Mouse (Mus musculus) embryonic facial prominence, embryonic 12.5 days (tissue): Measurements from ENCODE around the gene Rftn2. TPM values are rescaled to one million over a fixed set of nuclear protein-coding genes. Genes with fewer than 3 reads are reported as not detected.

Experiments
- ATAC-seq: fragments of 200-750 bp; cut with Nextera tagmentation; 2 replicates; pipeline ENCODE4 v1.8.0; 2017; ENCODE audit not compliant: insufficient number of reproducible peaks, insufficient read depth, low FRiP score, low TSS enrichment
- H3K27ac ChIP-seq: fragments of 300-500 bp; sonication (generic); 2 replicates; pipeline ENCODE4 v1.5.1; 2016; ENCODE audit warnings: mild to moderate bottlenecking
- H3K27me3 ChIP-seq: fragments of 300-500 bp; sonication (generic); 2 replicates; pipeline ENCODE4 v1.6.1; 2016; ENCODE audit warnings: mild to moderate bottlenecking, moderate library complexity
- H3K36me3 ChIP-seq: fragments of 300-500 bp; sonication (generic); 2 replicates; pipeline ENCODE4 v1.6.1; 2016; ENCODE audit warnings: mild to moderate bottlenecking
- H3K4me1 ChIP-seq: fragments of 300-500 bp; sonication (generic); 2 replicates; pipeline ENCODE4 v1.6.1; 2016
- H3K4me2 ChIP-seq: fragments of 300-500 bp; sonication (generic); replicated peaks from 2 replicates; pipeline ENCODE4 v1.6.1; 2016; ENCODE audit warnings: mild to moderate bottlenecking, moderate library complexity
- H3K4me3 ChIP-seq: fragments of 300-500 bp; sonication (generic); 2 replicates; pipeline ENCODE4 v1.5.1; 2016; ENCODE audit warnings: mild to moderate bottlenecking
- H3K9ac ChIP-seq: fragments of 300-500 bp; sonication (generic); 2 replicates; pipeline ENCODE4 v1.6.1; 2016; ENCODE audit warnings: mild to moderate bottlenecking, moderate library complexity
- H3K9me3 ChIP-seq: fragments of 300-500 bp; sonication (generic); 2 replicates; pipeline ENCODE4 v1.6.1; 2016; ENCODE audit warnings: mild to moderate bottlenecking, moderate library complexity
- WGBS: fragments of 180-500 bp; shearing (Covaris S2); methylation state at CpG from one replicate; pipeline ENCODE4 v1.1.7; 2016; 5-methylcytosine and 5-hydroxymethylcytosine counted together
- polyA plus RNA-seq: library from polyadenylated mRNA; unstranded; fragments of >200 nt; fragmentation: Nextera tagmentation; extraction: Ambion mirVana; gene quantifications from 2 replicates; pipeline ENCODE4 v1.2.1, GENCODE M21; 2016

Gene Rftn2
- polyA plus RNA-seq, 1 experiment from 2014 or later: 27.9 TPM

- no peaks in the 10 kb centered on the region for H3K4me1 ChIP-seq
- no peak overlapping the region for H3K27ac ChIP-seq
- H3K27me3 ChIP-seq: no peaks in the 10 kb centered on the region
- WGBS: 73% methylated on average over 5 of the region's 5 CpGs
- no peak overlapping the region for H3K4me2 ChIP-seq
- H3K36me3 ChIP-seq: peaks cover 10% of the 10 kb centered on the region; the same call in 1 of the 2 replicates
- no peak overlapping the region for H3K9ac ChIP-seq
- no peaks in the 10 kb centered on the region for H3K9me3 ChIP-seq
- H3K4me3 ChIP-seq: no peak overlapping the region
- no peak for ATAC-seq
These were observed 63.8 kb downstream of the Rftn2 start for GRCm38 (mm10) chr1:55162781-55163180.

- Histone ChIP-seq H3K9ac (no peak overlapping the region), H3K4me3 (no peak overlapping the region), H3K27me3 (no peaks in the 10 kb centered on the region), H3K4me2 (no peak overlapping the region), H3K27ac (no peak overlapping the region), H3K36me3 (peaks cover 19% of the 10 kb centered on the region), H3K4me1 (no peaks in the 10 kb centered on the region), H3K9me3 (no peaks in the 10 kb centered on the region)
- ATAC-seq: no peak
- WGBS: 66% methylated on average over 7 of the region's 7 CpGs
These were observed 64.7 kb downstream of the Rftn2 start for GRCm38 (mm10) chr1:55161895-55162294.

GRCm38 (mm10) chr1:55160831-55161638, 65.5 kb downstream of the Rftn2 start:
- H3K4me2 ChIP-seq: no peak overlapping the region
- H3K36me3 ChIP-seq: peaks cover 27% of the 10 kb centered on the region
- no peaks in the 10 kb centered on the region for H3K4me1 ChIP-seq
- H3K9ac ChIP-seq: no peak overlapping the region
- H3K4me3 ChIP-seq: no peak overlapping the region
- H3K27me3 ChIP-seq: no peaks in the 10 kb centered on the region
- no peak for ATAC-seq
- H3K9me3 ChIP-seq: no peaks in the 10 kb centered on the region
- 92% methylated on average over 17 of the region's 17 CpGs for WGBS
- H3K27ac ChIP-seq: no peak overlapping the region

GRCm38 (mm10) chr1:55160218-55160617, 66.4 kb downstream of the Rftn2 start:
- H3K4me3 ChIP-seq: no peak overlapping the region
- no peaks in the 10 kb centered on the region for H3K27me3 ChIP-seq
- H3K9ac ChIP-seq: no peak overlapping the region
- no peak overlapping the region for H3K4me2 ChIP-seq
- H3K27ac ChIP-seq: no peak overlapping the region
- ATAC-seq: no peak
- H3K36me3 ChIP-seq: peaks cover 36% of the 10 kb centered on the region
- no peaks in the 10 kb centered on the region for H3K4me1 ChIP-seq
- WGBS: 92% methylated on average over 3 of the region's 3 CpGs
- H3K9me3 ChIP-seq: no peaks in the 10 kb centered on the region

DNA sequence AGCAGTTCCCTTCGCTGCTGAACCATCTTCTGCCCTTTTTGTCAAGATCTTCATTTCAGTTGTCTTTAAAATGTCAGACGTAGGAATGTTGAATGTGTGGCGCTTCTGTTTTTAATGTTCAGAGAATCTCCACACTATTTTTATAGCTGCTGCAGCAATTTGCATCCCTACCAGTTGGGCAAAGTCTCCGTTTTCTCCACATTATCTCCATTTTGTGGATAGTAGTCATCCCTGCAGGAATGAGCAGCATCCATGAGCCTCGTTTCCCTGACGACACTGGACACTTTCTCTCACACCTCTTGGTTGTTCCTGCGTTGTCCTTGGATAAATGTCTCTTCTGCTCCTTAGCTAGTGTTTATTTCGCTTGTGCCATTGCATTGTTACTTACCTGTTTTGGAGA, 67.8 kb downstream of the Rftn2 start:
- no peak overlapping the region for H3K27ac ChIP-seq
- H3K27me3 ChIP-seq: no peaks in the 10 kb centered on the region
- H3K4me2 ChIP-seq: no peak overlapping the region
- H3K4me3 ChIP-seq: no peak overlapping the region
- no peaks in the 10 kb centered on the region for H3K4me1 ChIP-seq
- no peaks in the 10 kb centered on the region for H3K9me3 ChIP-seq
- no peak overlapping the region for H3K9ac ChIP-seq
- H3K36me3 ChIP-seq: peaks cover 46% of the 10 kb centered on the region
- WGBS: 89% methylated on average over 8 of the region's 8 CpGs
- ATAC-seq: no peak

DNA sequence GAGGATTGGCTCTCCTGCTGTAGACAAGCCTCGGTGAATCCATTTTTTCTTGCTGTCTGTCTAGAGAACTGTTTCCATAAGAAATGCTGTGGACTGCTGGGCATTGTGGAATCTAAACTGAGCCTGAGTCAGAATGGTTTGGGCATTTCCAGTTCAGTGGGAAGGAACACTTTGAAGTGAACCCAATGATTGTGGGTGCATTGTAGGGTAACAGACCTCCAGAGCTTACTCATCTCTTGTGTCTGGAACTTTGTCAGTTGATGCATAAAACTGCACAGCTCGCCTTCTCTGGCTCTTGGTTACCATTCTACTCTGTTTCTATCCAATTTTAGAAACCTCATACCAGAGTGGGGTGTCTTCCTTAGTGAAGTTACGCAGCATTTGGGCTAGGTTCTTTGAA, 68.4 kb downstream of the Rftn2 start:
- no peak for ATAC-seq
- Histone ChIP-seq H3K27ac (no peak overlapping the region), H3K36me3 (peaks cover 48% of the 10 kb centered on the region), H3K9me3 (no peaks in the 10 kb centered on the region), H3K27me3 (no peaks in the 10 kb centered on the region), H3K4me1 (no peaks in the 10 kb centered on the region), H3K9ac (no peak overlapping the region), H3K4me3 (no peak overlapping the region), H3K4me2 (no peak overlapping the region)
- WGBS: 88% methylated on average over 3 of the region's 3 CpGs

DNA sequence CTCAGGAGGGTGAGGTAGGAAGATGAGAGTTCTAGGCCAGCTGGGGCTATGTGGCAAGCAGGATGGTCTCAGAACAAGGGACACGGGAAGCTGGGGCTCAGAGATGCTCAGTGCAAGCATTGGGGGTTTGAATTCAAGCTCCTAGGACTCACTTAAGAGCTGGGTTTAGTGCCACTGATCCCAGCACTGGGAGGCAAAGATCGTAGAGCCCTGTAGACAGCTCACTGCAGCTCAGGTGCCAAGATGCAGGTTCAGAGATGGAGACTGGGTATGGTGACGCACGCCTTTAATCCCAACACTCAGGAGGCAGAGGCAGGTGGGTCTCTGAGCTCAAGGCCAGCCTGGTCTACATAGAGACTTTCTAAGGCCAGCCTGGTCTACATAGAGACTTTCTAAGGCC, 69.3 kb downstream of the Rftn2 start:
- Histone ChIP-seq H3K9ac (no peak overlapping the region), H3K27me3 (no peaks in the 10 kb centered on the region), H3K4me1 (no peaks in the 10 kb centered on the region), H3K9me3 (no peaks in the 10 kb centered on the region), H3K27ac (no peak overlapping the region), H3K4me2 (no peak overlapping the region), H3K36me3 (peaks cover 52% of the 10 kb centered on the region), H3K4me3 (no peak overlapping the region)
- WGBS: 96% methylated on average over 4 of the region's 4 CpGs
- no peak for ATAC-seq

GRCm38 (mm10) chr1:55145556-55145955, 81.0 kb downstream of the Rftn2 start:
- Histone ChIP-seq H3K27ac (no peak overlapping the region), H3K36me3 (peaks cover 41% of the 10 kb centered on the region), H3K4me2 (no peak overlapping the region), H3K4me3 (no peak overlapping the region), H3K27me3 (no peaks in the 10 kb centered on the region), H3K9ac (no peak overlapping the region), H3K9me3 (no peaks in the 10 kb centered on the region), H3K4me1 (no peaks in the 10 kb centered on the region)
- WGBS: 98% methylated on average over 7 of the region's 7 CpGs
- no peak for ATAC-seq

- Histone ChIP-seq H3K4me1 (no peaks in the 10 kb centered on the region), H3K9ac (no peak overlapping the region), H3K4me3 (no peak overlapping the region), H3K27ac (no peak overlapping the region), H3K27me3 (no peaks in the 10 kb centered on the region), H3K4me2 (no peak overlapping the region), H3K36me3 (peaks cover 42% of the 10 kb centered on the region), H3K9me3 (no peaks in the 10 kb centered on the region)
- no peak for ATAC-seq
- WGBS: 98% methylated on average over 4 of the region's 4 CpGs
These were observed 82.2 kb downstream of the Rftn2 start for GRCm38 (mm10) chr1:55144338-55144737.

DNA sequence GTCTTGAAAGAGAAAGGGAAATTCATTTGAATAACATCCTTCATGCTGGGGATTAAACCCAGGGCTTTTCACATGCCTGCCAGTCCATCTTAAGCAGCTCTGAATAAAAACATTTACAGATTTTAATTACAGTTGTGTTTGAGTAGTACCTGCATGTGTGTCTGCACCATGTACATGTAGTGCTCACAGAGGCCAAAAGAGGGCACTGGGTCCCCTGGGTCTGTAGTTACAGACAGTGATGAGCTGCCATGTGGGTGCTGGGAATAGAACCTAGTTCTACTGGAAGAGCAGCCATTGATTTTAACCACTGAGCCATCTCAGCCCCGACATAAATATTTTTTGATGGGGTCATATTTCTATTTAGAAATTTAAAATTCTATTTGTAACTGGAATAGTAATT, 90.7 kb downstream of the Rftn2 start:
- Histone ChIP-seq H3K27me3 (no peaks in the 10 kb centered on the region), H3K4me1 (peaks cover 12% of the 10 kb centered on the region; the same call in 1 of the 2 replicates), H3K36me3 (peaks cover 23% of the 10 kb centered on the region), H3K4me2 (no peak overlapping the region), H3K9me3 (no peaks in the 10 kb centered on the region), H3K4me3 (no peak overlapping the region), H3K27ac (no peak overlapping the region), H3K9ac (no peak overlapping the region)
- 96% methylated on average over 1 of the region's 1 CpGs for WGBS
- ATAC-seq: no peak

GRCm38 (mm10) chr1:55134301-55134700, 92.3 kb downstream of the Rftn2 start:
- WGBS: 98% methylated on average over 3 of the region's 3 CpGs
- peaks cover 10% of the 10 kb centered on the region; the same call in 1 of the 2 replicates for H3K36me3 ChIP-seq
- H3K27me3 ChIP-seq: no peaks in the 10 kb centered on the region

GRCm38 (mm10) chr1:55133173-55133572, 93.4 kb downstream of the Rftn2 start:
- Histone ChIP-seq H3K9me3 (no peaks in the 10 kb centered on the region), H3K4me2 (no peak overlapping the region), H3K9ac (no peak overlapping the region), H3K4me1 (peaks cover 12% of the 10 kb centered on the region; the same call in 1 of the 2 replicates), H3K27ac (no peak overlapping the region), H3K4me3 (no peak overlapping the region), H3K36me3 (peaks cover 9% of the 10 kb centered on the region; the same call in 1 of the 2 replicates), H3K27me3 (no peaks in the 10 kb centered on the region)
- 73% methylated on average over 2 of the region's 2 CpGs for WGBS
- no peak for ATAC-seq

More at GRCm38 (mm10) chr1:55134301-55134700, 92.3 kb downstream of the Rftn2 start:
- no peaks in the 10 kb centered on the region for H3K9me3 ChIP-seq
- ATAC-seq: no peak
- no peak overlapping the region for H3K4me2 ChIP-seq
- no peak overlapping the region for H3K27ac ChIP-seq
- no peak overlapping the region for H3K9ac ChIP-seq
- H3K4me3 ChIP-seq: no peak overlapping the region
- peaks cover 12% of the 10 kb centered on the region; the same call in 1 of the 2 replicates for H3K4me1 ChIP-seq
